Mouse (Mus musculus) central nervous system, embryonic 14 days (tissue): Measurements from ENCODE around the gene Dusp11. TPM values are rescaled to one million over a fixed set of nuclear protein-coding genes. Genes with fewer than 3 reads are reported as not detected.

Experiments
- polyA plus RNA-seq: library from polyadenylated mRNA; depleted of rRNA; stranded (reverse); fragments of >200 nt; gene quantifications from 2 replicates; pipeline ENCODE4 v1.2.3, GENCODE M21; 2012; rRNA removed

The Dusp11 gene
- 145 and 163 TPM in 2 replicates for polyA plus RNA-seq

GRCm38 (mm10) chr6:85961101-85962091 lies at the start of gene Dusp11:
Dusp11 (minus strand) TSS chr6:85961667.

GRCm38 (mm10) chr6:85915539-85916513 lies 45.6 kb downstream of the Dusp11 start, which contains the start of gene Nat8f1:
Nat8f1 (minus strand) TSS chr6:85915687.

GRCm38 (mm10) chr6:85911587-85911986 lies 49.9 kb downstream of the Dusp11 start, which contains the start of gene Tprkb:
Tprkb (plus strand) TSS chr6:85911865.

DNA sequence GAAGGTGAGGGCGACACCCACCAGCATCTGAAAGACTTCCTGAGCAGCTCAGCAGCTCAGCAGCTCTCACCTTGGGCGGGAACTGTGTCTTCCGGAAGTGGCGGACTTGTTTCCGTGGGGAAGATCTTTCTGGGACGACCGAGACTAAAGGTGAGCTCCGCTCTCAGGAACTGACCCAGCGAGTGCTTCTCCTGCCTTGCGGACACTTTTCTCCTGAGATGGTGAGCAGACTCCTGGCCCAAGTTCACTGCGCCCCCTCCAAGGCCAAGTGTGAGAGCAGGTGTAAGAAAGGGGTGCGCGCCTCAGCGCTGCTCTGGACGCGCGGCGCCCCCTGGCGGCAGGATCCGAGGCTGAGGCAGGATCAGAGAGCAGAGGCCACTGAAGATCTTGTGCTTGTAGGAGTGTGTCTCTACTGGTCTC lies 56.8 kb downstream of the Dusp11 start, which contains the start of gene Nat8f4:
TSS of gene Nat8f4 (minus strand) at position 243 of the 420 bp plus-strand sequence.

Other genes with a start within 250 kb of the Dusp11 start
- not detected in 2 replicates for gene Nat8f7, start 248.5 kb downstream of the Dusp11 start, polyA plus RNA-seq
- 0.05 TPM in 1 of 2 replicates, not detected in the other for gene Nat8f3, start 195.9 kb downstream of the Dusp11 start, polyA plus RNA-seq
- not detected in 2 replicates for gene Nat8f6, start 140.7 kb downstream of the Dusp11 start, polyA plus RNA-seq
- 0.09 TPM in 1 of 2 replicates, not detected in the other for gene Nat8f5, start 140.7 kb downstream of the Dusp11 start, polyA plus RNA-seq
- not detected in 2 replicates for gene Nat8, start 129.6 kb downstream of the Dusp11 start, polyA plus RNA-seq
- gene Nat8f2, start 92.5 kb downstream of the Dusp11 start, polyA plus RNA-seq, result 0.05 and 0.07 TPM in 2 replicates
- 3.7 and 4.4 TPM in 2 replicates for gene Nat8f4, start 56.8 kb downstream of the Dusp11 start, polyA plus RNA-seq
- gene Tprkb, start 49.8 kb downstream of the Dusp11 start, polyA plus RNA-seq, result 34.3 and 34.4 TPM in 2 replicates
- 15.1 and 15.3 TPM in 2 replicates for gene Nat8f1, start 46.0 kb downstream of the Dusp11 start, polyA plus RNA-seq
- gene Figla, start 54.5 kb upstream of the Dusp11 start, polyA plus RNA-seq, result not detected in 2 replicates
- gene Add2, start 67.0 kb upstream of the Dusp11 start, polyA plus RNA-seq, result 125 and 148 TPM in 2 replicates
- 5.2 and 5.9 TPM in 2 replicates for gene Tgfa, start 233.6 kb upstream of the Dusp11 start, polyA plus RNA-seq